Mouse (Mus musculus) liver, embryonic 16.5 days (tissue): ENCODE results near the gene Fmnl2. TPM values are rescaled to one million over a fixed set of nuclear protein-coding genes. Genes with fewer than 3 reads are reported as not detected.

Experiments
- ATAC-seq: fragments of 200-750 bp; cut with Nextera tagmentation; 2 replicates; pipeline ENCODE4 v1.8.0; 2017; ENCODE audit warnings: low read depth, mild to moderate bottlenecking, moderate number of reproducible peaks, moderate library complexity
- H3K27ac ChIP-seq: fragments of 300-500 bp; sonication (generic); 2 replicates; pipeline ENCODE4 v1.5.1; 2014; ENCODE audit warnings: mild to moderate bottlenecking, low read length
- H3K27me3 ChIP-seq: fragments of 300-500 bp; sonication (generic); 2 replicates; pipeline ENCODE4 v1.6.1; 2014; ENCODE audit warnings: low read depth, low read length, mixed read lengths; ENCODE audit not compliant: control insufficient read depth, insufficient read depth
- H3K36me3 ChIP-seq: fragments of 300-500 bp; sonication (generic); 2 replicates; pipeline ENCODE4 v1.6.1; 2014; ENCODE audit warnings: mild to moderate bottlenecking; ENCODE audit not compliant: control insufficient read depth, insufficient read depth
- H3K4me1 ChIP-seq: fragments of 300-500 bp; sonication (generic); 2 replicates; pipeline ENCODE4 v1.6.1; 2014; ENCODE audit warnings: low read depth, low read length, mixed read lengths; ENCODE audit not compliant: control insufficient read depth
- H3K4me2 ChIP-seq: fragments of 300-500 bp; sonication (generic); 2 replicates; pipeline ENCODE4 v1.6.1; 2014; ENCODE audit warnings: low read depth, low read length, mixed read lengths
- H3K4me3 ChIP-seq: fragments of 300-500 bp; sonication (generic); 2 replicates; pipeline ENCODE4 v1.5.1; 2014; ENCODE audit warnings: low read depth, mild to moderate bottlenecking, low read length
- H3K9ac ChIP-seq: fragments of 300-500 bp; sonication (generic); 2 replicates; pipeline ENCODE4 v1.6.1; 2014; ENCODE audit warnings: low read depth, low read length
- H3K9me3 ChIP-seq: fragments of 300-500 bp; sonication (generic); replicated peaks from 2 replicates; pipeline ENCODE4 v1.6.1; 2016; ENCODE audit warnings: low read length; ENCODE audit not compliant: control insufficient read depth
- WGBS: fragments of 180-500 bp; shearing (Covaris S2); extraction: QIAGEN DNeasy Blood & Tissue Kit; methylation state at CpG from one replicate; pipeline ENCODE4 v1.1.7; 2014; ENCODE audit not compliant: insufficient replicate concordance; 5-methylcytosine and 5-hydroxymethylcytosine counted together
- polyA plus RNA-seq: library from polyadenylated mRNA; unstranded; fragments of >200 nt; fragmentation: Nextera tagmentation; extraction: Ambion mirVana; gene quantifications from 2 replicates; pipeline ENCODE4 v1.2.1, GENCODE M21; 2015

The Fmnl2 gene
- polyA plus RNA-seq, 1 experiment from 2014 or later, result 0.53 TPM

- Histone ChIP-seq H3K9ac (no peak overlapping the region), H3K27ac (no peak overlapping the region), H3K4me1 (no peaks in the 10 kb centered on the region), H3K27me3 (no peaks in the 10 kb centered on the region), H3K36me3 (no peaks in the 10 kb centered on the region), H3K9me3 (no peaks in the 10 kb centered on the region), H3K4me3 (no peak overlapping the region), H3K4me2 (no peak overlapping the region)
- no peak for ATAC-seq
- whole genome bisulfite sequencing, result 60% methylated on average over 2 of the region's 2 CpGs
These were observed 242.4 kb downstream of the Fmnl2 start for GRCm38 (mm10) chr2:53100093-53100492.

GRCm38 (mm10) chr2:53101885-53102740 is 244.5 kb downstream of the Fmnl2 start:
- Histone ChIP-seq H3K4me3 (no peak overlapping the region), H3K9ac (no peak overlapping the region), H3K4me1 (no peaks in the 10 kb centered on the region), H3K4me2 (no peak overlapping the region), H3K36me3 (no peaks in the 10 kb centered on the region; the same call in 1 of the 2 replicates), H3K27me3 (no peaks in the 10 kb centered on the region), H3K9me3 (no peaks in the 10 kb centered on the region), H3K27ac (no peak overlapping the region)
- 60% methylated on average over 11 of the region's 11 CpGs for WGBS
- no peak for ATAC-seq

GRCm38 (mm10) chr2:53102901-53103300 is 245.2 kb downstream of the Fmnl2 start:
- ATAC-seq, result no peak
- Histone ChIP-seq H3K4me3 (no peak overlapping the region), H3K36me3 (no peaks in the 10 kb centered on the region; the same call in 1 of the 2 replicates), H3K27ac (no peak overlapping the region), H3K9ac (no peak overlapping the region), H3K4me2 (no peak overlapping the region), H3K9me3 (no peaks in the 10 kb centered on the region), H3K4me1 (no peaks in the 10 kb centered on the region), H3K27me3 (no peaks in the 10 kb centered on the region)
- WGBS, result 60% methylated on average over 2 of the region's 2 CpGs

- H3K9me3 ChIP-seq, result no peaks in the 10 kb centered on the region
- H3K4me2 ChIP-seq, result no peak overlapping the region
- no peaks in the 10 kb centered on the region for H3K4me1 ChIP-seq
- no peak overlapping the region for H3K4me3 ChIP-seq
- H3K9ac ChIP-seq, result no peak overlapping the region
- no peaks in the 10 kb centered on the region for H3K27me3 ChIP-seq
- no peak overlapping the region for H3K27ac ChIP-seq
- H3K36me3 ChIP-seq, result no peaks in the 10 kb centered on the region; the same call in 1 of the 2 replicates
- no peak for ATAC-seq
- WGBS, result 70% methylated on average over 10 of the region's 10 CpGs
These were observed 247.7 kb downstream of the Fmnl2 start for GRCm38 (mm10) chr2:53105408-53105807.

DNA sequence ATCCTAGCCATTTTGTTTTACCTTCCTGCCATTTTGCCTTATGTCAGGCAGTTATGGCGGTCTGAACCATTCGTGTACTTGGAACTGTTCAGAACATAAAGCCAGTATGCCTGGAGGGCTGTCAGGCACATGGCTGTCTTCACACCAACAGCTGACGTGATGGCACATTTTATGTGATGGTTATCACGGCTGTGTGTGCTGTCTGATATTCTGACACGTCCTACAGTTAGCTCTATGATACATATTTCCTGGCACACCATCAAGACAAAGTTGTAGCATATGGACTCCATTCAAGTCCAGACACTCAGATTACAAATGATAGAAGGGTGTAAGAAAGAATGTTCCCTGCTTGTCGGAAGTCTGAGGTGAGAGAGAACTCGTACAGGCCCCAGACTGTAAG is 248.4 kb downstream of the Fmnl2 start:
- H3K36me3 ChIP-seq, result no peaks in the 10 kb centered on the region; the same call in 1 of the 2 replicates
- no peak overlapping the region for H3K27ac ChIP-seq
- H3K27me3 ChIP-seq, result no peaks in the 10 kb centered on the region
- 62% methylated on average over 7 of the region's 7 CpGs for WGBS
- H3K4me1 ChIP-seq, result no peaks in the 10 kb centered on the region
- no peak overlapping the region for H3K4me3 ChIP-seq
- no peaks in the 10 kb centered on the region for H3K9me3 ChIP-seq
- ATAC-seq, result no peak
- no peak overlapping the region for H3K4me2 ChIP-seq
- no peak overlapping the region for H3K9ac ChIP-seq

- no peak overlapping the region for H3K4me3 ChIP-seq
- no peak for ATAC-seq
- no peak overlapping the region for H3K4me2 ChIP-seq
- no peaks in the 10 kb centered on the region for H3K4me1 ChIP-seq
- no peak overlapping the region for H3K27ac ChIP-seq
- WGBS, result 77% methylated on average over 8 of the region's 8 CpGs
- H3K27me3 ChIP-seq, result no peaks in the 10 kb centered on the region
- H3K9me3 ChIP-seq, result no peaks in the 10 kb centered on the region
- no peaks in the 10 kb centered on the region; the same call in 1 of the 2 replicates for H3K36me3 ChIP-seq
- no peak overlapping the region for H3K9ac ChIP-seq
These were observed 248.8 kb downstream of the Fmnl2 start for GRCm38 (mm10) chr2:53106472-53106871.

DNA sequence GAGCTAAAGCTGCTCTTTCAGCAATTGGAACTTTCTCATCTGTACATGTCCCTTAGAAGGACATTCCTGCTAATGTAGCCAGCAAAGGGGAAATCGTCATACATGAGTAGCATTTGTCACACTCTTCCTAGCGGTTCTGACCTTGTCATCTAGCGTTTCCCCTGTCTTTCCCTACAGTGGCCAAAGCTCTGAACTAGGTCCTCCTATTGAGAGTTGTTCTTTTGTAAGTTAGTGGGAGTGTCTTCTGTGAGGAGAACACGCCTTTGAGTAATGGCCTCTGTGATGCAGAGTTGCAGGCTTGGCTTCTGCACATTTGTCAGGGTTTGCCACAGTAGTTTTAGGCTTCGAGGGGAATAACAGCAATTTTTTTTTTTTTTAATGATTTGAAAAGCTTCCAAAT is 250.9 kb downstream of the Fmnl2 start:
- Histone ChIP-seq H3K4me1 (no peaks in the 10 kb centered on the region), H3K27me3 (no peaks in the 10 kb centered on the region), H3K9ac (no peak overlapping the region), H3K4me3 (no peak overlapping the region), H3K27ac (no peak overlapping the region), H3K4me2 (no peak overlapping the region), H3K9me3 (no peaks in the 10 kb centered on the region), H3K36me3 (no peaks in the 10 kb centered on the region; the same call in 1 of the 2 replicates)
- no peak for ATAC-seq
- WGBS, result 59% methylated on average over 5 of the region's 5 CpGs

DNA sequence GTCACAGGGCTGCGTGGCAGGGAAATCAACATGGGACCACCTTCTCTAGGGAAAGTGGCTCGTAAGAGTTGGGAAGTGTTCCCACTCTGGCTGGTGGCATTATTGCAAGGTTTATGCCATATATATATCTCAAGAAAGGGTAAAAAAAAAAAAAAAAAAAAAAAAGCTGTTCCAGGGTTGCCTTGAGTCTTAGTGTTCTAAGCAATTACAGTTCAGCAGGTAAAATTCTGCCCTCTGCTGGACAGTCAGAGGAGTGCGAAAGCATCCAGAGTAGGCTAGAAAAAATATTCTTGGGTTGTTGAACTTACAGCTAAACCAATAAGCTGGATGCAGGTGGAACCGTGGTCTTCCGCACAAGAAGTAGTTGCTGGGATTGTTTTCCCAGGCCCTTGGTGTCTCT is 264.1 kb downstream of the Fmnl2 start:
- Histone ChIP-seq H3K4me3 (no peak overlapping the region), H3K27ac (no peak overlapping the region), H3K36me3 (no peaks in the 10 kb centered on the region), H3K27me3 (no peaks in the 10 kb centered on the region), H3K9me3 (no peaks in the 10 kb centered on the region), H3K4me2 (no peak overlapping the region), H3K4me1 (no peaks in the 10 kb centered on the region), H3K9ac (no peak overlapping the region)
- WGBS, result 56% methylated on average over 5 of the region's 5 CpGs
- no peak for ATAC-seq

GRCm38 (mm10) chr2:53125998-53126397 is 268.3 kb downstream of the Fmnl2 start:
- no peak overlapping the region for H3K9ac ChIP-seq
- H3K27me3 ChIP-seq, result no peaks in the 10 kb centered on the region
- no peak for ATAC-seq
- 67% methylated on average over 3 of the region's 3 CpGs for WGBS
- no peak overlapping the region for H3K4me3 ChIP-seq
- no peak overlapping the region for H3K4me2 ChIP-seq
- no peaks in the 10 kb centered on the region for H3K4me1 ChIP-seq
- no peak overlapping the region for H3K27ac ChIP-seq
- no peaks in the 10 kb centered on the region for H3K9me3 ChIP-seq
- H3K36me3 ChIP-seq, result no peaks in the 10 kb centered on the region
